Mouse (Mus musculus) heart, embryonic 10.5 days (tissue): Measurements from ENCODE around the gene Lipt2. TPM values are rescaled to one million over a fixed set of nuclear protein-coding genes. Genes with fewer than 3 reads are reported as not detected.
A peak's percentile ranks its signal among the peaks of the same experiment; 100 is the strongest.

Experiments
- DNase-seq: peaks from one replicate; pipeline ENCODE4 v3.0.0-alpha.2; 2017; ENCODE audit warnings: low spot score
- H3K27ac ChIP-seq: fragments of 300-500 bp; sonication (generic); 2 replicates; pipeline ENCODE4 v1.5.1; 2016; ENCODE audit warnings: mild to moderate bottlenecking
- H3K27me3 ChIP-seq: fragments of 300-500 bp; sonication (generic); 2 replicates; pipeline ENCODE4 v1.6.1; 2016; ENCODE audit warnings: mild to moderate bottlenecking; ENCODE audit not compliant: poor library complexity, insufficient read depth, severe bottlenecking
- H3K36me3 ChIP-seq: fragments of 300-500 bp; sonication (generic); 2 replicates; pipeline ENCODE4 v1.6.1; 2016; ENCODE audit warnings: mild to moderate bottlenecking, moderate library complexity
- H3K4me1 ChIP-seq: fragments of 300-500 bp; sonication (generic); 2 replicates; pipeline ENCODE4 v1.6.1; 2016; ENCODE audit warnings: mild to moderate bottlenecking
- H3K4me3 ChIP-seq: fragments of 300-500 bp; sonication (generic); 2 replicates; pipeline ENCODE4 v1.5.1; 2016; ENCODE audit warnings: mild to moderate bottlenecking, moderate library complexity
- H3K9me3 ChIP-seq: fragments of 300-500 bp; sonication (generic); 2 replicates; pipeline ENCODE4 v1.6.1; 2016; ENCODE audit warnings: mild to moderate bottlenecking, moderate library complexity
- WGBS: fragments of 180-500 bp; shearing (Covaris S2); methylation state at CpG from one replicate; pipeline ENCODE4 v1.1.7; 2016; 5-methylcytosine and 5-hydroxymethylcytosine counted together
- polyA plus RNA-seq: library from polyadenylated mRNA; unstranded; fragments of >200 nt; fragmentation: Nextera tagmentation; extraction: Ambion mirVana; gene quantifications from 2 replicates; pipeline ENCODE4 v1.2.1, GENCODE M21; 2016

Gene Lipt2
- polyA plus RNA-seq, 1 experiment from 2014 or later: 20.9 TPM

DNA sequence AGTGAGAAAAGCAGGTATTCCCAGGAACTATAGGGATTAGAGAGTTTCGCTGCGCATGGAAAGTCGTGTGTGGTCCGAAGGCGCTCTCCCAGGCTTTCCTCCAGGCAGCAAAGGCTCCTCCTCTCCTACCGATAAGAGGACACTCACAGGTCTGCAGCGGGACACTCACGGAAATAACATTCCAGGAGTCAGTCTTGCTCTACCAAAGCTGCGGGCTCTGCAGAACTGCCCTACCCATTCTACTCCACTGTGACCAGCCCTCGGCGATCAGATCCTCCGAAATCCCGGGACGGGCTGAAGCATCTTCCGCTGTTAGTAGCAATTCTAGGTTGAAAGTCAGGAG, 19.8 kb downstream of the Lipt2 start:
- H3K27me3 ChIP-seq: peaks cover 61% of the 10 kb centered on the region
- peak; percentile 78 for DNase-seq
- no peak overlapping the region for H3K27ac ChIP-seq
- H3K4me3 ChIP-seq: peak overlapping the region; percentile 63
- H3K4me1 ChIP-seq: peaks cover 20% of the 10 kb centered on the region
- WGBS: 1% methylated on average over 15 of the region's 15 CpGs
- H3K36me3 ChIP-seq: no peaks in the 10 kb centered on the region
- no peaks in the 10 kb centered on the region for H3K9me3 ChIP-seq

DNA sequence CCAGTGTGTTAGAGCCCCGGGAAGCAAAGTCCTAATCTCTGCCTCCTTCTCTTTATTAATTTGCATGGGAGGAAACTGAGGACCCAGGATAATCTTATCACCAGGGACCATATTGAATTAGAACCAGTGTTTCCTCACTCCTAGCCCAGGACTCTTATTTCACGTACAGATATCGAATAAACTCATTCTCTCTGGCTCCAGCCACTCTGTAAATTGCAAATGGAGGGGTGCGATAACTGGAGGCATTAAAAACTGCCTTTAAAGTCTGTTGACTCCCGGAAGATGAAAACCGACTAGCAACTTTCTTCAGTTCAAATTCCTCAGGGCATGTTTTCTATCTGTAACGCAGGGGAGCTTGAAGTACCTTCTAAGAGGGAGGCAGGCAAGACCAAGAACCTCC, 20.3 kb downstream of the Lipt2 start:
- no peak overlapping the region for H3K27ac ChIP-seq
- H3K4me1 ChIP-seq: peaks cover 20% of the 10 kb centered on the region
- WGBS: 48% methylated on average over 7 of the region's 7 CpGs
- no peaks in the 10 kb centered on the region for H3K9me3 ChIP-seq
- no peak for DNase-seq
- H3K27me3 ChIP-seq: peaks cover 61% of the 10 kb centered on the region
- H3K4me3 ChIP-seq: peak overlapping the region; percentile 63
- no peaks in the 10 kb centered on the region for H3K36me3 ChIP-seq

DNA sequence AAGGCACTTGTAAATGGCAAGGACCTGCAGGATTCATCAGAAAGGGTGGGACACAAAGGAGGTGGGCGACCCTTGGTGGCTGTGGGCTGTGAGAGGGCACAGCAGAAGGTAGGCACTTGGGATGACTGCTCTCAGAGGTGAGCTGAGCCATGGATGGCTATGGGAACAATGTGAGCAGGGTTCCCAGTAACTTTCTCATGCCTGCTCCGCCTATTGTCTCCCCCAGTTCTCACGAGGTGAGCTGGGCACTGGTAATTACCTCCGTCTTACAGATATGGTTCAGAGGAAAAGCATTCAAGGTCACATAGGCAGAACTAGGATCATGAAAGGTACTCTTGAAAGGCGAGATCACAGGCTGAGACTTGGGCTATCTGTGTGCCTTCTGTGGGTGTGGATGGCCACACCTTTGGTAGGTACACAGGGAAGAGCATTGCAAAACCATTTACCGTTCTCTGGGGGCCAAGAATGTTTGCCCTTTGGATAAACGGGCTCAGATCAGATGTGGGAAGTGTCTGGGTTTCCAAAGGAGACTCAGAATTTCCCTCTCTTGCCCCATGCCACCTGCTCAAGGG, 20.8 kb downstream of the Lipt2 start:
- peaks cover 20% of the 10 kb centered on the region for H3K4me1 ChIP-seq
- peaks cover 61% of the 10 kb centered on the region for H3K27me3 ChIP-seq
- no peaks in the 10 kb centered on the region for H3K36me3 ChIP-seq
- no peaks in the 10 kb centered on the region for H3K9me3 ChIP-seq
- no peak overlapping the region for H3K4me3 ChIP-seq
- no peak overlapping the region for H3K27ac ChIP-seq
- 65% methylated on average over 7 of the region's 7 CpGs for WGBS
- peak; percentile 68 for DNase-seq

DNA sequence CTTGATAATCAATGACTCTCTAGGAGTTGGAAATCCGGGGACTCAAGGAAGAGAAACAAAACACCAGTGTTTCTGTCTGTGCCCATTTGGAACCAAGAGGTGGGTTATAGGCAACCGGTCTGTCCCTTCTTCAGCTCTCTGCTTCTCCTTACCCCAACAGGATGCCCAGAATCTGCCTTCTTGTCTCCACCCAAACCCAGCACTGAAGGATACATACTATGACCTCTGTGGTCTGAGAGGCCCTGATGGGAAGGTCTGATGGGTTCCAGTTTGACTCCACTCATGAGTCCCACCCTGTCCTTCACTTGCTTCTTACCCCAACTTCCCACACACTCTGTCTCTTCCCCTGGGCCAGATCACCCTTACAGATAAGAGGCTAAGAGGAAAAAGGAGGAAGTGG, 22.1 kb downstream of the Lipt2 start:
- DNase-seq: no peak
- Histone ChIP-seq H3K4me3 (no peak overlapping the region), H3K4me1 (peaks cover 20% of the 10 kb centered on the region), H3K9me3 (no peaks in the 10 kb centered on the region), H3K27ac (no peak overlapping the region), H3K36me3 (no peaks in the 10 kb centered on the region), H3K27me3 (peaks cover 53% of the 10 kb centered on the region)
- 73% methylated on average over 2 of the region's 2 CpGs for WGBS

DNA sequence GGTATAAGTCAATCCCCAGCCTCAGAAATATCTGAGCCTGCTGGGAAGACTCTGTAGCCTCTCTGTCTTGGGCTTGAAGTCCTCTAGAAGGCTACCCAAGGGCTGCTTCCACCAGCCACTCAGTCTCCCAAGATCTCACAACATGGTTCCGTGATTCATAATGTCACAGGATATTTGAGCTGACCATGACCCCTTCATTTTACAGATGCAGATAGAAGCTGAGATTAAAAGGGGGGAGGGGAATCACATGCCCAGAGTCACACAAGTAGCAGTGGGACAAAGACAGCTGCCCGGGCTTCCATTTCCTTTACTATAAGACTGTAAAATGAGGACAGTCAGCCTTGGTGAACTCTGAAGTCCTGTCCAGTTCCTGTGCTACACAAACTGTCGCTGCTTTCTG, 22.5 kb downstream of the Lipt2 start:
- H3K4me3 ChIP-seq: no peak overlapping the region
- peaks cover 20% of the 10 kb centered on the region for H3K4me1 ChIP-seq
- H3K27me3 ChIP-seq: peaks cover 49% of the 10 kb centered on the region
- DNase-seq: no peak
- H3K27ac ChIP-seq: no peak overlapping the region
- 75% methylated on average over 3 of the region's 3 CpGs for WGBS
- H3K36me3 ChIP-seq: no peaks in the 10 kb centered on the region
- no peaks in the 10 kb centered on the region for H3K9me3 ChIP-seq

DNA sequence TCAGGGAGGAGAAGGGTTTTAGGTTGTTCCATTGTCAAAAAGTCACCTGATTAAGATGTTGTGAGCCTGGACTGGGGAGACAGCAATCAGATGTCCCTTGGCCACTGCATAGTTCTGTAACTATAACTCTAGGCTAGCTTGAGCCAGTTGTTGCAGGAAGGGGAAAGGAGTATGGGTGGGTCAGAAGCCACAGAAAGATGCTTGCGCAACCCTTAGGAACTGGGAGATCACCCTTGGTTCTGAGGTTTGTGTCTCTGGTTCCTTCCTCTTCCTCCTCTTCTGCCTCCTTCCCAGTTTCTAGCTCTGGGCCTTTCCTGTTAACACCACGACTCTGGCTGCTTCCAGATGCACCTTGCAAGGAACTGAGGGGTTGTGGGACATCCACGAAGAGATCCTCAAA, 23.3 kb downstream of the Lipt2 start:
- no peaks in the 10 kb centered on the region for H3K36me3 ChIP-seq
- 74% methylated on average over 3 of the region's 3 CpGs for WGBS
- peaks cover 41% of the 10 kb centered on the region for H3K27me3 ChIP-seq
- DNase-seq: no peak
- no peaks in the 10 kb centered on the region for H3K9me3 ChIP-seq
- no peak overlapping the region for H3K4me3 ChIP-seq
- peaks cover 20% of the 10 kb centered on the region for H3K4me1 ChIP-seq
- no peak overlapping the region for H3K27ac ChIP-seq

DNA sequence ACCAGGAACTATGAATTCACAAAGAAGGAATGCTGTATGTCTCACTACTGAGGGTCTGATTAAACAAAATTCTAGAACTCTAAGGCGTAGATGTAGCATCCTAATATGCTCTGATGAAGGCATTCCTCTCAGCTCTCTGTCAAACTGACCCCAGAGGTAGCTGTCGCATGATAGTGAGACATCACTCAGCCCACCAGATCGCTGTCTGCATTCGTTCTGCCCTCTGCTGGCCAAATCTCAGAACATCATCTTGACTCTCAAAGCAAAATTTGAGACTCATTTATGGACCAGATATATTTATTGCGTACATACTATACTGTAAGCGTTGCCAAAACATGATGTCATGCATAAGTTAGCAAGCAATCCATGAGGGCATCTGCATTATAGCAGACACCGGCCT, 28.5 kb downstream of the Lipt2 start:
- no peak for DNase-seq
- Histone ChIP-seq H3K9me3 (no peaks in the 10 kb centered on the region), H3K27me3 (peaks cover 17% of the 10 kb centered on the region; the same call in 1 of the 2 replicates), H3K4me3 (no peak overlapping the region), H3K36me3 (no peaks in the 10 kb centered on the region), H3K27ac (no peak overlapping the region), H3K4me1 (no peaks in the 10 kb centered on the region)
- WGBS: 23% methylated on average over 7 of the region's 7 CpGs

DNA sequence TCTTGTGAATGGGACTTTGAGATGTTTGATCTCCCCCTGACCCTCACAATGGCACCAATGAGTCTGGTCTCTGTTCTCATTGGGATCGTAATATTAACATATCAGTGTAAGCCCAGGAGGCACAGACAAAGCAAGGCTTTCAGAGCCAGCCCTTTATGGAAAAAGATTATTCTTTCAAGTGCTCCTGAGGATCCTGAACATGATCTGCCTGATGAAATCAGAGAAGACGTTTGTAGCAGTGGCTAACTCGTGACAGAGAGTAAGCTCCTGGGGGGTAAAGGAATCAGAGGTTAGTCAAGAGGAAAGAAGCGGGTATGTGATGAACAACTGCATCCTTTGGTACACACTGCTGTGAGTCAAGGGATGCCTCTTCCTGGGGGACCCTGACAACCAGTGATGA, 31.1 kb downstream of the Lipt2 start:
- WGBS: 53% methylated on average over 4 of the region's 4 CpGs
- no peak overlapping the region for H3K27ac ChIP-seq
- H3K27me3 ChIP-seq: peaks cover 17% of the 10 kb centered on the region; the same call in 1 of the 2 replicates
- no peak overlapping the region for H3K4me3 ChIP-seq
- H3K4me1 ChIP-seq: no peaks in the 10 kb centered on the region
- no peaks in the 10 kb centered on the region for H3K9me3 ChIP-seq
- H3K36me3 ChIP-seq: no peaks in the 10 kb centered on the region
- no peak for DNase-seq

DNA sequence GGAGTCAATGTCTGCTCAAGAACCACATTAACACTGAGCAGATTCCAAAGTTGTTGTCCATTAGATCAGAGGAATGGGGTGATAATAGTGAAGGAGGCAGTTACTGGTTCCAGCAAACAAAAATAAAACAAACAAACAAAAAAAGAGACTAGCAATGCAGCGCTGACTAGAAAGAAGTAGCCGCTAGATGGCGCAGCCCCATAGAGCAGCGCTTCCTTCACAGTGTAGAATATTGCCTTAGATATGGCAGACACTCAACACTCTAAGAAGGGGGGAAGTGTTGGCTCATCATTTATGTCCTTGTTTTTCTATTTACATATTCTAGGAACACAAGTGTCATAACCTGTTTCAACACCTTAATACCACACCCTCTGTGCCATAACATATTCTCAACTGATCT, 31.7 kb downstream of the Lipt2 start:
- no peak overlapping the region for H3K27ac ChIP-seq
- H3K27me3 ChIP-seq: peaks cover 17% of the 10 kb centered on the region; the same call in 1 of the 2 replicates
- no peaks in the 10 kb centered on the region for H3K9me3 ChIP-seq
- H3K4me3 ChIP-seq: no peak overlapping the region
- no peaks in the 10 kb centered on the region for H3K36me3 ChIP-seq
- H3K4me1 ChIP-seq: no peaks in the 10 kb centered on the region
- no peak for DNase-seq
- WGBS: 5% methylated on average over 4 of the region's 4 CpGs

DNA sequence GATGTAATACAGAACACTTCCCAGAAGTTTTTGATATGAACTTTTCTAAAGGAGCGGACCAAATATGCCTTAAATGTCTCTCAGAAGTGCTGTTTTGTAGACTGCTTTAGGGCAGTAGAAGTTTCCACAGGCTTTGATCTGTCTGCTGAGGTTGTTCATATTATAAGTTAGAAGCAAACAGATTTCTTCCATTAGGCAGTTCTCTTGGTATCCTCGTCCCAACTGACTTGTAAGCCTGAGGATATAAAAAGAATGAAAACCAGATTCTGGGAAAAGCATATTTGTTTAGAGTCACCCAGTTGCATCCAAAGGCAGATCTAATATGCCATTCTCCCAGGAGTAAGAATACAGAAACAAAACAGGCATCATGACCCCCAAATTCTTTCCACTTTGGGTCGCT, 42.1 kb downstream of the Lipt2 start:
- 84% methylated on average over 3 of the region's 3 CpGs for whole genome bisulfite sequencing
- no peak for DNase-seq
- H3K4me3 ChIP-seq: no peak overlapping the region
- H3K9me3 ChIP-seq: no peaks in the 10 kb centered on the region
- no peaks in the 10 kb centered on the region for H3K36me3 ChIP-seq
- H3K27ac ChIP-seq: no peak overlapping the region
- H3K4me1 ChIP-seq: no peaks in the 10 kb centered on the region
- no peaks in the 10 kb centered on the region for H3K27me3 ChIP-seq

DNA sequence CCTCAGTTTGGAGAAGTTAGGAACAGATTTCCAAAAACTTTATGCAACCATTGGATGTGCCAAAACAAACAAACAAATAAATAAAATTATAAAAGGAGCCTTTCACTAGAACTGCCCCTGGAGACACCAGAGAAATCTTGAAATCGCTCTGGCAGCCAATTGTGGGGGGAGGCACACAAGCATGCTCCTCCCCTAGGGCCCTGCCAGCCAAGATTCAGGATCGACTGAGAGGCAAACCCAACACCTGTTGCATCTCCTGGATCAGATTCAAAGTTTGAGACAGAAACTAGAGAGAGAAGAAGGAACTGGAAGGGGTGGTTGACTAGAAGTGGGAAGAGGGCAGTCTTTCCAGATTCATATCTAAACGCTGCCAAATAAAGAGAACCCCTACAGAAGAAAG, 44.5 kb downstream of the Lipt2 start:
- Histone ChIP-seq H3K27me3 (no peaks in the 10 kb centered on the region), H3K9me3 (no peaks in the 10 kb centered on the region), H3K4me1 (peaks cover 12% of the 10 kb centered on the region), H3K27ac (no peak overlapping the region), H3K36me3 (no peaks in the 10 kb centered on the region), H3K4me3 (no peak overlapping the region)
- DNase-seq: no peak
- WGBS: 53% methylated on average over 3 of the region's 3 CpGs

DNA sequence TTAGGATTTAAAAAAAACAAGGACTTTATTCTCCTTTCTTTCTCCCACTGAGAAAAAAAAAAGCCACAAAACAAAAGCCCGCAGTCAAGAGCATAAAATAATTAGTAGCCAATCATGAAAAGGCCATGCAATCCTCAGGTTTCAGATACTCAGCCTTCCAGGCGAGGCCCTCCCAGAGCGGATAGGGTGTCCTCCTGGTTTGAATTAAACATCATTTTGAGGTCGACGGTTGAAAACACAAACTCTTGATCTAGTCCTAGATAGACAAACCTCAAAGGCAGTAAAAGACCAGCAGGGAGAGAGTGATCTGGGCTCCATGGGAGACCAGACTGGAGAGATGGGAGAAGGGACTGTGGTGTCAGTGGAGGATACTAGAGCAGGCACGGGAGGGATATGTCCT, 45.8 kb downstream of the Lipt2 start:
- DNase-seq: no peak
- no peak overlapping the region for H3K27ac ChIP-seq
- no peak overlapping the region for H3K4me3 ChIP-seq
- H3K27me3 ChIP-seq: no peaks in the 10 kb centered on the region
- H3K9me3 ChIP-seq: no peaks in the 10 kb centered on the region
- WGBS: 82% methylated on average over 6 of the region's 6 CpGs
- peaks cover 12% of the 10 kb centered on the region for H3K4me1 ChIP-seq
- no peaks in the 10 kb centered on the region for H3K36me3 ChIP-seq

DNA sequence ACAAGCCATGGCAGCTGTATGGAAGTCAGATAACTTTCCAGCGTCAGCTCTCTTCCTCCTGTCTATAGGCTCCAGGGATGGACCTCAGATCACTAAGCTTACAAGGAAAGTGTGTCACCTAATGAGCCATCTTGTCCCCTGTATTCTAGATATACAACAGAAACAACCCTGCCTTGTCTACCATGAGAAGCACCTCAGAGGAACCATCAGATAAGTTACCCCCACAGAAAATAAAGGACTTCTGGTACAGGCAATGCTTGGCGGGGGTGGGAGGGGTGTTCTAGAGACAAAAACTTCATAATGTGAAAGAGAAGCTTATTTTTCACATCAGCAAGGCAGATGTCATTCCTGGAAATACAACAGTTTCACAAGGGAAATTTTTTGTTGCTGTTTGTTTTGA, 47.1 kb downstream of the Lipt2 start:
- DNase-seq: no peak
- no peaks in the 10 kb centered on the region for H3K27me3 ChIP-seq
- H3K4me3 ChIP-seq: no peak overlapping the region
- peaks cover 12% of the 10 kb centered on the region for H3K4me1 ChIP-seq
- WGBS: 87% methylated on average over 2 of the region's 2 CpGs
- no peak overlapping the region for H3K27ac ChIP-seq
- no peaks in the 10 kb centered on the region for H3K36me3 ChIP-seq
- H3K9me3 ChIP-seq: no peaks in the 10 kb centered on the region

DNA sequence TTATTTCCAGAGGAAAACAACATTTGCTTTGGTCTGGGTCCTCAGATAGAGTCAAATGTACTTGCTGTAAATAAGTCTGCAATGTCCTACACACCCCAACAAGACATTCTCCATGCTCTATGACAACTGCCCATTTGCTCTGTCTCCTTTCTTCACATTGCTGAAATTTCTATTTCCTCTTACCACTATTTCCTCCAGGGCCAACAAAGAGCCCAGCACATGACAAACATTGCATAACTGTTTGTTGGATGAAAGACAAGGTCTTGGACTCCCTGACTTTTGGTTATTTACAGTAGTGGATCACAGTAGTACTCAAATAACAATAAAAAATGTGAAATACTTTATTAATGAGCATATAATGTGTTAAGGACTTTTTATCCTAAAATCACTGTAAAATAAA, 48.8 kb downstream of the Lipt2 start:
- Histone ChIP-seq H3K4me3 (no peak overlapping the region), H3K27ac (no peak overlapping the region), H3K9me3 (no peaks in the 10 kb centered on the region), H3K36me3 (no peaks in the 10 kb centered on the region), H3K27me3 (no peaks in the 10 kb centered on the region), H3K4me1 (peaks cover 12% of the 10 kb centered on the region)
- DNase-seq: no peak
